Comparison of ENCODE assay signal across 15 mouse cellular contexts in genomic region chr3:138771549-138772333, GRCm38 (mm10). TPM values are rescaled to one million over a fixed set of nuclear protein-coding genes. Genes with fewer than 3 reads are reported as not detected.
DNase-seq lines count a peak whose midpoint lies in the region; ATAC-seq and TF ChIP-seq lines count a peak whose summit lies in the region.
"Had no signal": no experiment of that assay in that cellular context is flagged by ENCODE, and none has a peak within 500 bp of the region (broad histone marks: within the 10 kb centered on the region; RNA-seq: fewer than 3 reads in every experiment).

No protein-coding gene starts in this region.

- H3K36me3 ChIP-seq in lung, postnatal 0 days (ENCODE audit: insufficient read depth, low read length) = no peaks in the 10 kb centered on the region
- no peaks in the 10 kb centered on the region for H3K36me3 ChIP-seq in liver, embryonic 13.5 days
- no peaks in the 10 kb centered on the region for H3K36me3 ChIP-seq in stomach, postnatal 0 days (ENCODE audit: control insufficient read depth, insufficient read depth, low read length)
- H3K36me3 ChIP-seq in hindbrain, embryonic 16.5 days (ENCODE audit: control insufficient read depth, insufficient read depth, low read length) = no peaks in the 10 kb centered on the region
- H3K36me3 ChIP-seq: embryonic facial prominence, embryonic 12.5 days; heart, embryonic 13.5 days; limb, embryonic 13.5 days had no signal

- H3K4me2 ChIP-seq in lung, postnatal 0 days (replicated peaks; ENCODE audit: low read depth, low read length) = no peak overlapping the region
- H3K4me2 ChIP-seq in liver, embryonic 13.5 days = 0 out of 2 replicates have a peak overlapping the region, but pooled peaks have one; percentile 6
- H3K4me2 ChIP-seq in stomach, postnatal 0 days (replicated peaks; ENCODE audit: low read depth) = no peak overlapping the region
- no peak overlapping the region for H3K4me2 ChIP-seq in hindbrain, embryonic 16.5 days (ENCODE audit: low read length)
- H3K4me2 ChIP-seq: embryonic facial prominence, embryonic 12.5 days; heart, embryonic 13.5 days; limb, embryonic 13.5 days had no signal

- DNase-seq in cerebellum, adult 2 months = no peak
- no peak for DNase-seq in cerebellum, postnatal 14 days
- DNase-seq in lung, postnatal 0 days (ENCODE audit: low spot score) = peak; percentile 41
- no peak for DNase-seq in lung, adult 2 months
- peak; percentile 24 for DNase-seq in liver, embryonic 13.5 days
- peak; percentile 36 for DNase-seq in stomach, postnatal 0 days (ENCODE audit: low spot score)
- DNase-seq in heart, adult 8-10 months (ENCODE audit: low spot score) = no peak
- DNase-seq: cerebellum, postnatal 25 days; right cerebral cortex, postnatal 25 days; thymus, postnatal 36 days had no signal

- ATAC-seq in lung, postnatal 0 days = peak; percentile 42
- peak; percentile 85 for ATAC-seq in liver, embryonic 13.5 days (ENCODE audit: low read depth)
- peak; percentile 75 for ATAC-seq in stomach, postnatal 0 days (ENCODE audit: low FRiP score, low TSS enrichment)
- no peak for ATAC-seq in hindbrain, embryonic 16.5 days
- ATAC-seq: CD4-positive, CD25-positive, alpha-beta regulatory T cell, adult 4 months had no signal

- TF ChIP-seq POLR2A in cerebellum, adult 2 months (IDR thresholded peaks at IDR 0.05; ENCODE audit: borderline replicate concordance, insufficient read depth, low read length) = no peak
- no peak for TF ChIP-seq POLR2A in lung, adult 2 months (IDR thresholded peaks at IDR 0.05; ENCODE audit: borderline replicate concordance, extremely low read depth, low read depth, low read length)

- H3K9ac ChIP-seq in lung, postnatal 0 days (replicated peaks; ENCODE audit: low read depth) = no peak overlapping the region
- no peak overlapping the region for H3K9ac ChIP-seq in liver, embryonic 13.5 days
- no peak overlapping the region for H3K9ac ChIP-seq in stomach, postnatal 0 days (ENCODE audit: low read length)
- H3K9ac ChIP-seq in hindbrain, embryonic 16.5 days (ENCODE audit: low read depth, low read length) = no peak overlapping the region
- H3K9ac ChIP-seq: embryonic facial prominence, embryonic 12.5 days; heart, embryonic 13.5 days; limb, embryonic 13.5 days had no signal

- no peak for TF ChIP-seq CTCF in cerebellum, adult 2 months (IDR thresholded peaks at IDR 0.05; ENCODE audit: borderline replicate concordance, insufficient read depth, low read depth, low read length)
- TF ChIP-seq CTCF in lung, postnatal 0 days (IDR thresholded peaks at IDR 0.05) = peak; percentile 36; the same call in 1 of the 2 replicates
- no peak for TF ChIP-seq CTCF in lung, adult 2 months (IDR thresholded peaks at IDR 0.05; ENCODE audit: insufficient read depth, low read length)
- TF ChIP-seq CTCF in stomach, postnatal 0 days (IDR thresholded peaks at IDR 0.05; ENCODE audit: low read depth) = peak; percentile 46

- no peaks in the 10 kb centered on the region for H3K27me3 ChIP-seq in cerebellum, adult 2 months (ENCODE audit: control insufficient read depth, insufficient read depth, low read length)
- H3K27me3 ChIP-seq in lung, postnatal 0 days (replicated peaks; ENCODE audit: insufficient read depth, low read length) = no peaks in the 10 kb centered on the region
- H3K27me3 ChIP-seq in liver, embryonic 13.5 days = no peaks in the 10 kb centered on the region
- no peaks in the 10 kb centered on the region for H3K27me3 ChIP-seq in stomach, postnatal 0 days (ENCODE audit: control insufficient read depth, insufficient read depth, low read length)
- H3K27me3 ChIP-seq in hindbrain, embryonic 16.5 days (replicated peaks; ENCODE audit: control insufficient read depth, insufficient read depth, low read length) = no peaks in the 10 kb centered on the region
- H3K27me3 ChIP-seq: embryonic facial prominence, embryonic 12.5 days; heart, embryonic 13.5 days; limb, embryonic 13.5 days had no signal

- peaks cover 69% of the 10 kb centered on the region for H3K4me1 ChIP-seq in cerebellum, adult 2 months (ENCODE audit: control insufficient read depth, insufficient read depth, low read length)
- 0 out of 2 replicates have a peak, but pooled peaks cover 5% of the 10 kb centered on the region for H3K4me1 ChIP-seq in lung, postnatal 0 days (ENCODE audit: insufficient read depth, low read depth, low read length)
- no peaks in the 10 kb centered on the region for H3K4me1 ChIP-seq in lung, adult 2 months (ENCODE audit: control insufficient read depth, insufficient read depth, low read length)
- peaks cover 36% of the 10 kb centered on the region for H3K4me1 ChIP-seq in liver, embryonic 13.5 days (replicated peaks)
- H3K4me1 ChIP-seq in stomach, postnatal 0 days (replicated peaks; ENCODE audit: control insufficient read depth, insufficient read depth) = no peaks in the 10 kb centered on the region
- H3K4me1 ChIP-seq in hindbrain, embryonic 16.5 days (ENCODE audit: control insufficient read depth, insufficient read depth, low read depth, low read length) = peaks cover 19% of the 10 kb centered on the region

- no peak for TF ChIP-seq EP300 in lung, postnatal 0 days (IDR thresholded peaks at IDR 0.05)
- TF ChIP-seq EP300 in stomach, postnatal 0 days (optimal IDR thresholded peaks at IDR 0.05) = no peak

- no peak overlapping the region for H3K4me3 ChIP-seq in cerebellum, adult 2 months (replicated peaks; ENCODE audit: insufficient read depth, low read depth, low read length)
- H3K4me3 ChIP-seq in lung, postnatal 0 days (ENCODE audit: low read depth, low read length) = no peak overlapping the region
- H3K4me3 ChIP-seq in lung, adult 2 months (replicated peaks; ENCODE audit: extremely low read depth, low read depth, low read length) = no peak overlapping the region
- H3K4me3 ChIP-seq in liver, embryonic 13.5 days (replicated peaks) = no peak overlapping the region
- no peak overlapping the region for H3K4me3 ChIP-seq in stomach, postnatal 0 days (ENCODE audit: low read depth, low read length)
- H3K4me3 ChIP-seq in hindbrain, embryonic 16.5 days (ENCODE audit: low read length) = no peak overlapping the region
- H3K4me3 ChIP-seq: embryonic facial prominence, embryonic 12.5 days; heart, embryonic 13.5 days; limb, embryonic 13.5 days had no signal

- no peaks in the 10 kb centered on the region for H3K9me3 ChIP-seq in lung, postnatal 0 days (ENCODE audit: low read length)
- H3K9me3 ChIP-seq in liver, embryonic 13.5 days (replicated peaks) = no peaks in the 10 kb centered on the region
- no peaks in the 10 kb centered on the region for H3K9me3 ChIP-seq in stomach, postnatal 0 days (ENCODE audit: control insufficient read depth, low read length)
- no peaks in the 10 kb centered on the region for H3K9me3 ChIP-seq in hindbrain, embryonic 16.5 days (ENCODE audit: control insufficient read depth, low read length)
- H3K9me3 ChIP-seq: embryonic facial prominence, embryonic 12.5 days; heart, embryonic 13.5 days; limb, embryonic 13.5 days had no signal

- peak overlapping the region; percentile 11; the same call in 1 of the 2 replicates for H3K27ac ChIP-seq in cerebellum, adult 2 months (ENCODE audit: insufficient read depth, low read length)
- H3K27ac ChIP-seq in lung, postnatal 0 days (ENCODE audit: low read length) = no peak overlapping the region
- no peak overlapping the region; the same call in 1 of the 2 replicates for H3K27ac ChIP-seq in liver, embryonic 13.5 days
- H3K27ac ChIP-seq in stomach, postnatal 0 days (replicated peaks) = no peak overlapping the region
- no peak overlapping the region for H3K27ac ChIP-seq in hindbrain, embryonic 16.5 days (ENCODE audit: low read depth, low read length)
- H3K27ac ChIP-seq: embryonic facial prominence, embryonic 12.5 days; heart, embryonic 13.5 days; limb, embryonic 13.5 days had no signal

- 83% methylated on average over 12 of the region's 12 CpGs for WGBS in cerebellum, adult 2 months
- 84% methylated on average over 12 of the region's 12 CpGs for WGBS in lung, postnatal 0 days
- WGBS in lung, adult 2 months = 77% methylated on average over 12 of the region's 12 CpGs
- WGBS in liver, embryonic 13.5 days (ENCODE audit: insufficient replicate concordance) = 56% methylated on average over 12 of the region's 12 CpGs
- 71% methylated on average over 12 of the region's 12 CpGs for WGBS in stomach, postnatal 0 days
- 84% methylated on average over 12 of the region's 12 CpGs for WGBS in hindbrain, embryonic 16.5 days

RNA-seq across cellular contexts. Expression of gene Tspan5, which starts 29.7 kb away (rescaled TPM):
- polyA plus RNA-seq in cerebellum, adult 2 months (2012; rRNA removed) = 166 TPM in 2 replicates
- 33.0 and 35.0 TPM in 2 replicates for polyA plus RNA-seq in lung, postnatal 0 days (2015; fragmentation: Nextera tagmentation; extraction: Ambion mirVana)
- 20.3 and 33.0 TPM in 2 replicates for polyA plus RNA-seq in lung, adult 2 months (2012; rRNA removed)
- 4.3 and 4.9 TPM in 2 replicates for polyA plus RNA-seq in liver, embryonic 13.5 days (2015; fragmentation: Nextera tagmentation; extraction: Ambion mirVana)
- 21.9 and 22.3 TPM in 2 replicates for polyA plus RNA-seq in stomach, postnatal 0 days (2015; fragmentation: Nextera tagmentation; extraction: Ambion mirVana)
- 86.9 and 93.7 TPM in 2 replicates for polyA plus RNA-seq in hindbrain, embryonic 16.5 days (2015; fragmentation: Nextera tagmentation; extraction: Ambion mirVana)
- total RNA-seq in heart, adult 8-10 months (2022) = 1 to 10 TPM; 4.2 to 6.7 (median 5.1) TPM

Comparison
In these comparisons a context has a peak if more than half of its experiments do, and no peak if none do; other contexts are left out.
1. DNase-seq: peak in lung, postnatal 0 days (single experiment), liver, embryonic 13.5 days (single experiment) and stomach, postnatal 0 days (single experiment); none in cerebellum, adult 2 months (0 of 2), cerebellum, postnatal 14 days (0 of 2), lung, adult 2 months (single experiment) and heart, adult 8-10 months (single experiment).
2. CTCF ChIP-seq: peak in lung, postnatal 0 days (single experiment) and stomach, postnatal 0 days (single experiment); none in cerebellum, adult 2 months (single experiment) and lung, adult 2 months (single experiment).